Mouse (Mus musculus) embryo, embryonic 11.5 days (tissue): ENCODE data around the gene Scn1b.

Experiments used
- DNase-seq: peaks from one replicate; pipeline ENCODE4 v3.0.0-alpha.2; 2012; ENCODE audit warnings: low read depth, low spot score

The Scn1b gene

GRCm38 (mm10) chr7:31149751-31150565, 23.2 kb upstream of the Scn1b start:
- DNase-seq, result no peak

DNA sequence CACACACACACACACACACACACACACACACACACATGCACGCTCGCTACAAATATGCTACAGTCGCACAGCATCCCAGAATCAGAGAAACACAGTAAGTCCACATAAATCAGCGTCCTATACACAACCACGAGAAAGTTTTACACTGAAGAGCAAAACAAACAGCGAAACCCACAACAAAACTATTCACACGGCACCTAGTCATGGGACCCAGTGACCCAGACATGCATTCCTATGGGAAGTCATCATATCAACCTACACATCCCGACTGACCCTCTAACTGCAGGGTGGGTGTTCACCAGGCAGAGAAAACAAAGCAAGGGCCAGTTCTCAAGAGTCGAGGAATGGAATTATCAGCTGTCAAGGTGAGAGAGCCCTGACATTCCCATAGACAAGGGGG, 22.5 kb upstream of the Scn1b start:
- DNase-seq, result no peak

DNA sequence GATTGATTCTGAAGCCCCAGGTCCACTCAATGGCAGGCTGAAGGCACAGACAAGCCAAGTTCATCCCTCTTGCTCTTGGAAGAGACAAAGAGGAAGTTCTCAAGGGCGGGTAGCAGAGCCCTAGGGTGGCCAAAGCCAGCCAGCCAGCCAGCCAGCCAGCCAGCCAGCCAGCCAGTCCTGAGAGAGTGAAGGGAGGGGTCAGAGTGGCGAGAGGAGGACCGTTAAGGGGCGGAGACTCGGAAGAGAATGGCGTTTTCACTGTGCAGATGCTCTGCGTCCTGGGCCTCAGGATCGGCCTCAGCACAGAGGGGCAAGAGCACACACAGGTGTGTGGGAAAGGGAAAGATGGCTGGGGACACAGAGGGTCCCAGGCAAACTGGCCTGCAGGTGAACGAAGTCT, 22.0 kb upstream of the Scn1b start:
- no peak for DNase-seq

- no peak for DNase-seq
These were observed 21.3 kb upstream of the Scn1b start for GRCm38 (mm10) chr7:31148086-31148485.

GRCm38 (mm10) chr7:31145596-31146160, 18.9 kb upstream of the Scn1b start:
- no peak for DNase-seq

GRCm38 (mm10) chr7:31144886-31145285, 18.1 kb upstream of the Scn1b start:
- DNase-seq, result no peak

DNA sequence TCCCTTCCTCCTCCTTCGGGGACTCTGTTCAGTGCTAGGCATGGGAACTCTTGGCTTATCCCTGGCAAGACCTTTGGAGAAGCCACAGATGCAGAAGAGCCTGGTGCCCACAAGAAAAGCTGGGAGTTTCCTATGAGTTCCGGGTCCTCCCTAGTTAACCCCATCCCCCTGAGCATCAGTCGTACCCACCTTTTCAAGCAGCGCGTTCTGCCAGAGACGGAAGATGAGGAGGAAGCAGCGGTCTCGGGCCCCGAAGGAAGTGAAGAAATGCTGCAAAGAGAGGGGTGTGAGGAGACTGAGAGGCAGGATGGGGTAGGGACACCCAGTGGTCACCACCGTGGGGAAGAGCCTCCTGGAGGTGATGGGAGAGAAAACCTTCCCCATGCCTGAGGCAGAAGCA, 14.1 kb upstream of the Scn1b start:
- no peak for DNase-seq

DNA sequence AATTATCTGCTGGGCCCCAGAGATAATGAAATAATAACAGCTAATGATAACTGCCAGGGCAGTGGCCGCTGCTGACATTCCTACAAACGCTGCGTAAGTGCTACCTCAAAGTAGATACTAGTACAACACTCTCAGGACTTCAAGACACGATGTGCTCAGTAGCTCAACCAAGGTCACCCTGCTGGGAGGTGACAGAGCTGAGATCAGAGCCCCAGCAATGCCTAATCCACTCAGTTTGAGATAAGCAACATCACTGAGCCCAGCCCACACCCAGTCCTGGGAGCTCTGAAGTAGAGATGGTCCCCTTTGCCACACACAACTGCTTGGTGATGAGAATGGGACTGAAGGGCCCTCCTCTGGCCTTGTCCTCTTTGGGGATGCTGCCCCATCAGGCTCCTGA, 13.5 kb upstream of the Scn1b start:
- DNase-seq, result no peak

- DNase-seq, result no peak
These were observed 13.0 kb upstream of the Scn1b start for GRCm38 (mm10) chr7:31139765-31140164.

DNA sequence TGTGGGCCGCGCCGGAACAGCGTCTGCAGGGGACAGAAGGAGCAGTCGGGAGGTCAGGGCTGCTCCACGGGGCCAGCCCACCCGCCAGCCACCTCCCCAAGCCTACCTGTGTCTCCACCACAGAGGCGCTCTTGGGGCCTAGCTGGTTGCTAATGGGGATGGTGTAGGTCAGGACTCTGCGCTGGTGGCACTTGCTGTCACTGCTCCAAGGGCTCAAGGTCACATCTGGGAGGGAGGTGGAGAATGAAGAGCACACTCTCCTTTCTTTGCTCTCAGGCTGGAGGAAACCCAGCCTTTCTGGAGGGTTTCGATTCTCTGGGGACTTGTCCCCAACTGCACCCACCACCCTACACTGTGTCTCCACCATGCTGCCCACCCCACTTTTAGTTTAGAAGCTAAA, 8.9 kb upstream of the Scn1b start:
- DNase-seq, result no peak

DNA sequence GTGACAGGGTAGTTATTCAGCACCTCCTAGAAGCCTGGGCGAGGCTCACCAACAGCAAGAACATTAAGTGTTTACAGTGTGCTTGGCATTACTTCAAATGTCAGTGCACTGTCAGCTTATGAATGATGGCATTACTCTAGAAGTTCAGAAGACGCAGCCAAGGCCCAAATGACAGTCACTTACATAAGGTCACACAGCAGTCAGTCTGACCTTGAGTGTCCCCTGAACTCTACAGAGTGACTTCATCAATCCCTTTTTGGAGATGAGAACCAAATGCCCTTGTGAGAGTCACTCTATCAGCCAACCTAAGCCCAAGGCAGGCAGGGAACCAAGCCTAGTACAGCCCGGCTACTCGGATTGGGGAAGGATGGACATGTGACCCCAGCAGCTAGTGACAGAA, 5.1 kb upstream of the Scn1b start:
- DNase-seq, result no peak

DNA sequence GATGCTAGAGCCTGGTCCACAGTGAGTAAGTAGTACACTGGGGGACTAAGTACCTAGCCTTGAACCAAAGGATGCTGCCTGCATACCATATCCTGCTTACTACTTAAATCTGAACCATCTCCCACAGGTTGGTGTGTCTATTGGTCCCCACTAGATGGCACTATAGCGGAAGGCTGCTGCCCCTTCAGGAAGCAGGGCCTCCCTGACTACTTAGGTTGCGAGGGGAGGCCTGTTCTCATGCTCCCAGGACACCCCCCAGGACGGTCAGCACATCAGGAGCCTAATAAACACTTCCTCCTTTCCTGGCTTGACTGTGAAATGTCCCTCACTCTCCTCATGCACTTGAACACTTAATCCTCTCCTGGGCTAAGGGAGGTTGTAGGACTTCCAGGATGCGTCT, 4.0 kb upstream of the Scn1b start:
- DNase-seq, result no peak

- no peak for DNase-seq
These were observed 3.4 kb upstream of the Scn1b start for GRCm38 (mm10) chr7:31130197-31130596.

DNA sequence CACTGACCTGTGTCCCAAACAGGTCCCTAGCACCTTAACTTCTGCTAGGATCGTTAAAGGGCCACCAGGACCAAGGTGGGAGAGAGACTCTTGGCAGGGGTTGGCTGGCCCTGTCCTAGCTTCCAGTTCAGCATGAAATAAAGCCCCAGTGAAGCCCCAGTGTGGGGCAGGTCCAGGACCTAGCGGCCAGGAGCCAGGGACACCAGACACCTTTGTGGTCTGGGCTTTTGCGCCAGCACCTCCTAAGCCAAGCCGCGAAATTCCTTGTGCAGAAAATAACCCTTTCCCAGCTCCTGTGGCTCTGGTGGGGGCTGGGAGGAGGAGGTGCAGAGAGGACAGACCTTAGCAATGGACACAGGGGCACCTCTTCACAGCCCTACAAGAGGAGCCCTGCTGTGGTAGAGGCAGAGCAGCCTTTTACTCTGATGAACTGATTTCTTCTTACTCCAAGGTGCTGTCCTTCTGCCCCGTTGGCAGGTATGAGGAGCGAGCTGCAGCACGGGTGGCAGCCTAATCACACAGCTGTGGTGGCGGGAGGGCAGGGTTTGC, 1.4 kb upstream of the Scn1b start:
- DNase-seq, result no peak

DNA sequence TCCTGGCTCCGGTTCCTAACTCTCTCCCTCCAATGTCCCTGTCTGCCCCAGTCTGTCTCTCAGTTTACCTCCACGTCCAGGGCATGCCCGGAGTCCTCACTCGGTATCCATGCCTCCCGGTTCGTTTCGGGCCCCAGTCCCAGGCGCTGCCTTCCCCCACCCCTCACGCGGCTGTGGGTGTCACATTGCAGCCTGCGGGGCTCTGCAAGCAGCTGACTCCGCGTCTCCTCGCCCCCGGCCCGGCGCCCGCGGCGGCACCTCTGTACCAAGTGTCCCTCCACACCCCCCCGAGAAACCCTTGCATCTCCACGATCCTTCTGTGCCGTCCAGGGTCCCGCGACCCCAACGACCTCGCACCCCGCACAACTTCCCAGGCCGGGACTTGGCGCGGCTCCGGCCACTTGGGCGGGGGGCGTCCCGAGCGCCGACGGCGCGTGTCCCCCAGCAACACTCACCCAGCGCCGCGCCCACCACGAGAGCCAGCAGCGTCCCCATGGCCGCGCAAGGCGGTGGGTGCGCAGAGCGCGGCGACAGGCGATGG, 522 bp downstream of the Scn1b start:
- DNase-seq, result no peak

GRCm38 (mm10) chr7:31125116-31125515, 1.7 kb downstream of the Scn1b start:
- DNase-seq, result no peak

DNA sequence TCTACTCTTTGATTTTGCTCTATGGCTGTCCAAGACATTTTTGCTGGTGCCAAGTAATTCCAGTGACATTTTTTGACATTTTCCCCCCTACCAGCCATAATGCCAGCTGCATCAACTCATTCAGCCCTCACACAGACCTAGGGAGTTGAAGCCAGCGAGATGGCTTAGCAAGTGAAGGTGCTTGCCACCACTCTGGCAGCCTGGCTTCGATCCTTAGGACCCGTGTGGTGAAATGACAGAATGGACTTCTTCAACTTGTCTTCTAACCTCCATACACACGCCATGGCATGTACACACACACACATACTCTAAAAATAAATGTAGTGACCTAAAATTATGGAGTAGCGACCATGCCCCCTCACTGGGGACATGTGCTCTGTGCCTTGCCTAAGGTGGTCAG, 2.4 kb downstream of the Scn1b start:
- DNase-seq, result no peak

GRCm38 (mm10) chr7:31123697-31124096, 3.1 kb downstream of the Scn1b start:
- no peak for DNase-seq

- DNase-seq, result no peak
These were observed 3.9 kb downstream of the Scn1b start for GRCm38 (mm10) chr7:31122641-31123631.

DNA sequence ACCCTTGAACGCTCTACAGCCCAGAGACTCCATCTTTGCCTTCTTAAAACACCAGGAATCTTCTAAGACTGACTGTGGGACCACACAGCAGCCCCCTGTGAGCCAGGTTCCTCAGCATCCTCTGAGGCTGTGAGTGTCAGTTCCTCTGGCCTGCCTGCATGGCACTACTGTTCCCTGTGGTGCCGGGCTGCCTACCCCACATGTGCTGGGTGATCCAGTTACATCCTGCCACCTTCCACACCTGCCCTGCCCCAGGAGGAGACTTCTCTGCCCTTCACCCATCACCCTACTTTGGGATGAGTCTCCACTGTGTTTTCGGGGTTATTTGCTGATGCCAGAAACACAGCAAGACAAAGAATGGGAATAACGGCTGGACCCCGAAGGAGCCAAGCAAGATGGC, 7.2 kb downstream of the Scn1b start:
- DNase-seq, result no peak

GRCm38 (mm10) chr7:31118486-31118885, 8.3 kb downstream of the Scn1b start:
- no peak for DNase-seq

DNA sequence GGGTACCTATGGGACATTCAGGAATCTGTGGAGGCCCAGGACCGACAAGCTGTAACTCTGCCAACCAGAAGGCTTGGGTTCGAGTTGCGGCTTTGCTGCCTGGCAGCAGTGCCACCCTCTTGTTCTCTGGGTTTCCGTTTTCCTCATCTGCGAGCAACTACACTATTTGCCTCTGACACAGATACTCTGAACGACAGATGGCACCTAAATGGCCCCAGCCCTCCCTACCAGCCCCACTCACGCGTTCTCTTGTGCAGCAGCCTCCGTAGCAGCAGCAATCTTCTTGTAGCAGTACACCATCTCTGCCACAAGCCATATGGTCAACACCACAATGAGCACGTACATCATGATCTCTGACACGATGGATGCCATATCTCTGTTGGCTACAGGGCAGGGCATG, 9.3 kb downstream of the Scn1b start:
- no peak for DNase-seq
